Mouse (Mus musculus) large intestine, adult 2 months (tissue): ENCODE results near the gene Tctn1. TPM values are rescaled to one million over a fixed set of nuclear protein-coding genes. Genes with fewer than 3 reads are reported as not detected.

Experiments
- DNase-seq: peaks from one replicate; pipeline ENCODE4 v3.0.0-alpha.2; 2012; ENCODE audit warnings: low read depth, low spot score
- WGBS: fragments of 180-500 bp; shearing (Covaris S2); methylation state at CpG from one replicate; pipeline ENCODE4 v1.1.7; 2018; 5-methylcytosine and 5-hydroxymethylcytosine counted together
- polyA plus RNA-seq: library from polyadenylated mRNA; depleted of rRNA; stranded (reverse); fragments of >200 nt; gene quantifications from 2 replicates; pipeline ENCODE4 v1.2.3, GENCODE M21; 2012

The Tctn1 gene
- polyA plus RNA-seq, 1 experiment: 7.6 TPM

- DNase-seq: no peak
- WGBS: 81% methylated on average over 4 of the region's 4 CpGs
These were observed 22.8 kb upstream of the Tctn1 start for GRCm38 (mm10) chr5:122287026-122287425.

GRCm38 (mm10) chr5:122286191-122286590 is 21.9 kb upstream of the Tctn1 start:
- no peak for DNase-seq
- 81% methylated on average over 10 of the region's 10 CpGs for WGBS

GRCm38 (mm10) chr5:122285767-122286150 is 21.5 kb upstream of the Tctn1 start:
- DNase-seq: no peak
- WGBS: 21% methylated on average over 7 of the region's 7 CpGs

- WGBS: 1% methylated on average over 34 of the region's 34 CpGs
- no peak for DNase-seq
These were observed 20.9 kb upstream of the Tctn1 start for GRCm38 (mm10) chr5:122285029-122285766.

- under 1% methylated on average over 112 of the region's 114 CpGs for WGBS
These were observed 20.1 kb upstream of the Tctn1 start, which contains the start of gene Pptc7 for GRCm38 (mm10) chr5:122284183-122285028. Pptc7 (plus strand) TSS chr5:122284365.

GRCm38 (mm10) chr5:122283828-122284182 is 19.5 kb upstream of the Tctn1 start:
- no peak for DNase-seq
- 28% methylated on average over 2 of the region's 2 CpGs for WGBS

More at GRCm38 (mm10) chr5:122284183-122285028, 20.1 kb upstream of the Tctn1 start, which contains the start of gene Pptc7:
- peak; percentile 84 for DNase-seq

GRCm38 (mm10) chr5:122280827-122281462 is 16.7 kb upstream of the Tctn1 start:
- WGBS: 15% methylated on average over 19 of the region's 19 CpGs
- no peak for DNase-seq

- no peak for DNase-seq
- 15% methylated on average over 6 of the region's 6 CpGs for WGBS
These were observed 16.2 kb upstream of the Tctn1 start for GRCm38 (mm10) chr5:122280422-122280826.

GRCm38 (mm10) chr5:122279799-122280421 is 15.7 kb upstream of the Tctn1 start:
- 28% methylated on average over 12 of the region's 12 CpGs for WGBS
- DNase-seq: no peak

- 66% methylated on average over 7 of the region's 7 CpGs for WGBS
These were observed 14.7 kb upstream of the Tctn1 start for GRCm38 (mm10) chr5:122278946-122279345.

GRCm38 (mm10) chr5:122274785-122275184 is 10.5 kb upstream of the Tctn1 start:
- no peak for DNase-seq
- 13% methylated on average over 5 of the region's 5 CpGs for WGBS

More at GRCm38 (mm10) chr5:122278946-122279345, 14.7 kb upstream of the Tctn1 start:
- no peak for DNase-seq

- DNase-seq: no peak
- WGBS: 81% methylated on average over 5 of the region's 5 CpGs
These were observed 8.6 kb upstream of the Tctn1 start for GRCm38 (mm10) chr5:122272821-122273220.

- no peak for DNase-seq
- 30% methylated on average over 12 of the region's 12 CpGs for WGBS
These were observed 4.8 kb upstream of the Tctn1 start for GRCm38 (mm10) chr5:122268858-122269604.

GRCm38 (mm10) chr5:122267899-122268298 is 3.6 kb upstream of the Tctn1 start:
- WGBS: 13% methylated on average over 5 of the region's 5 CpGs
- DNase-seq: no peak

- 53% methylated on average over 7 of the region's 7 CpGs for WGBS
These were observed 2.9 kb upstream of the Tctn1 start for GRCm38 (mm10) chr5:122267136-122267535.

GRCm38 (mm10) chr5:122265942-122266341 is 1.7 kb upstream of the Tctn1 start:
- 94% methylated on average over 2 of the region's 2 CpGs for WGBS

More at GRCm38 (mm10) chr5:122267136-122267535, 2.9 kb upstream of the Tctn1 start:
- DNase-seq: no peak

GRCm38 (mm10) chr5:122265187-122265586 is 927 bp upstream of the Tctn1 start:
- no peak for DNase-seq
- 56% methylated on average over 3 of the region's 3 CpGs for WGBS

More at GRCm38 (mm10) chr5:122265942-122266341, 1.7 kb upstream of the Tctn1 start:
- no peak for DNase-seq

- WGBS: 75% methylated on average over 7 of the region's 7 CpGs
- no peak for DNase-seq
These were observed 2.2 kb downstream of the Tctn1 start for GRCm38 (mm10) chr5:122262104-122262503.
